Mouse (Mus musculus) c-Kit-positive CD71-positive TER-119-negative erythroid progenitor cells, embryonic 14.5 days (primary cell): ENCODE results near the gene Iqcf6.
A peak's percentile ranks its signal among the peaks of the same experiment; 100 is the strongest.
"Not testable (repeated sequence)": the region's sequence is repeated elsewhere in the genome, so short reads cannot be mapped to it uniquely, and the experiment has no call there.

ENCODE experiments used
- DNase-seq: peaks from one replicate; pipeline ENCODE4 v3.0.0-alpha.2; 2013; ENCODE audit warnings: low read depth

The Iqcf6 gene

DNA sequence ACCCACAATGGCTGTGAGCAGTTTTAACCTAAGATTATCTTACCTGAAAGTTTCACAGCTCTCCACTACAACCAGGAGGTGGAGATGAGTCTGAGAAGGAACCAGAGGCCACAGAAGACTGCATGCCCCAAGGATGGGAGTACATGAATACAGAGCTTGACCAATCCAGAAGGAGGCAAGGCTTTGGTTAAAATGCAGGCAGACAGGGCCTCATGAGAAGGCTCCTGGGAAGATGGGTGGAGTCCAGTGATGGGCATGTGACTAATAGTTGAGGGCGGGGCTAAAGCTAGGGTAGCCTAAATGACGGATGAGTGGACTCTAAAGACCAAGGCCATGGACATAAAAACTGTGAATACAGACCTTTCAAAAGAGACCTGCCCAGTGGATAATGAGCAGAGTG, at the start of gene Iqcf6:
Iqcf6 (plus strand) TSS at position 301 of the 400 bp plus-strand sequence.
- DNase-seq: no peak

- DNase-seq: no peak
Observed at GRCm38 (mm10) chr9:106580016-106580415, 46.4 kb upstream of the Iqcf6 start.

DNA sequence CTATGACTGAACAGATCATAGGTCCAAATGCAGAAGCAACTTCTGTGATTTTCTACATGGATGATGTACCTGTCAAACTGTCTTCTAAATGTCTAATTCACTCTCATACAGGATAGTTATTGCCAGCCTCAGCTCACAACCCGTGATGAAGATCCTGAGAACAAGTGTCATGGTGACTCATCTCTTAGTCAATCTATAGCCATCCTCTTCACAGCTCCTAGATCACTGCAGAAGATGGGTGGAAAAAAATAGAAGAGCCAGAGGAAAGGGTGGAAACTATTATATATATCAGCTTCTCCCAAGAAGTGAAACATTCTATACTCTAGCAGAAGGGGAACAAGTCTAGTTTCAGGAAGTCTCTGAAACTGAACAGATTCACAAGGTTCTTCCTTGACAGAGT, 43.8 kb upstream of the Iqcf6 start:
- no peak for DNase-seq

DNA sequence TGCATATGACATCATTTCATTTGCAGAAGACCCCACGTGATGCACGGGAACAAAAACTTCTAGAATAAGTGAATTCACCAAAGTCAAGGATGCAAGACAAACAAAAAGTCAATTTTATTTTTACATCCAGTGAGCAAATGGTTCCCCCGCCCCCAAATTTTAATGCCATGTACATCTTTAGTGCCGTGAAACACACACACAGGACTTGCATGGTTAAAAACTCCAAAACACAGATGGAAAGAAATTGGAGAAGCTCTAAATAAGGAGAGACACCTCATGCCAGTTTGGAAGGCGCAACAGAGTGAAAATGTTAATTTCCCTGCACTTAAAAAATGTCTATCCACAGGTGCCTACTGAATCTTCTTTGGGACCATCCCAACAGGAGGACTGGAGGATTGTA, 34.2 kb upstream of the Iqcf6 start:
- DNase-seq: no peak

- DNase-seq: not testable (repeated sequence)
Observed at GRCm38 (mm10) chr9:106595402-106595801, 31.0 kb upstream of the Iqcf6 start.

- DNase-seq: no peak
Observed at GRCm38 (mm10) chr9:106595836-106596235, 30.5 kb upstream of the Iqcf6 start.

- no peak for DNase-seq
Observed at GRCm38 (mm10) chr9:106598466-106598865, 27.9 kb upstream of the Iqcf6 start.

GRCm38 (mm10) chr9:106600546-106600945, 25.8 kb upstream of the Iqcf6 start:
- DNase-seq: peak; percentile 23

- DNase-seq: no peak
Observed at GRCm38 (mm10) chr9:106610727-106611126, 15.7 kb upstream of the Iqcf6 start.

DNA sequence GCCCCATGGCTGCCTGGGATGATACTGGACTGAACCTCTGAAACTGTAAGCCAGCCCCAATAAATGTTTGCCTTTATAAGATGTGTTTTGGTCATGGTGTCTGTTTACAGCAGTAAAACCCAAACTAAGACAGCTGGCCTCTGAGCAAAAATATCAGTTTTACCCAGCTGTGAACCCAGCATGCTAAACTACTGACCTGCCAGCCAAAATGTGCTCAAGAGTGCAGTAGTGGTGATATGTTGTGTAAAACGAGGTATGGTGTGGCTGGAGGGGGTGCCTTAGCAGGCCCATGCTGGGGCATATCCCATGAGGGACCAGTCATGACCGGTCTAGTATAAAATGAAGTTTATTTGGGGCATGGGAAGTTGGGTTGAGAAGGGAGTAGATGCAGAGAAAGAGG, 12.4 kb upstream of the Iqcf6 start:
- no peak for DNase-seq

DNA sequence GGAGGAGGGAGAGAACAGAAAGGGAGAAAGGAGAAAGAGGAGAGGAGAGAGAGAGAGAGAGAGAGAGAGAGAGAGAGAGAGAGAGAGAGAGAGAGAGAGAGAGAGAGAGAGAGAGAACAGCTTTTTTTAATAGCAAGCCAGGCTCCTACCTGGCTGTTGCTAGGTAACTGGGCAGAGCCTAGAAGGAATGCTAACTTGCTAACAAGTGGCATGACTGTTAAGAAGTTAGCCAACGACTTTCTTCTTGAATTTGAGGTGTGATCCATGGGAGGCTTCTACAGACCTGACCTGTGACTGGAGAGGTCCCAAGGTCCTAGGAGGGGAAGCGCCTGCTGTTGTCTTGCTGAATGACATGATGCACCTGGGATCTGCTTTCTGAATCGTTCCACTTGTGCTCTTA, 11.8 kb upstream of the Iqcf6 start:
- DNase-seq: no peak

DNA sequence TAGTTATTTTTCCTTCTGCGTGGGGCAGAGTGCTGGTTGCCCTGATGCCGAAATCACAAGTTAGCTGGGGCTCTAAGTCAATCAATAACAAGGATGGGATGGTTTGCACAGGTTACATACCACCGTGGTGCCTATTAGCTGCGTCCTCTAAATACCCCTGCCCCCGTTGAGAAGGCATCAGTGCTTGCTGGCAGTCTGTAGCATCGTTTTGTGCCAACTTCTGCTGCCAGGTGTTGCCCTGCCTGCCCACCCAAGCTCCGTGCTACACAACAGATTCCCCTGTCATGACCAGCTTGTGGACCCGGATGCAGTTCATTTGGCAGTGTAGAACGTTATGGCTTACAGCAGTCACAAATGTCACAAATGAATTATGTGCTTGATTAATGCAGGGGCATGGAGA, 10.1 kb upstream of the Iqcf6 start:
- no peak for DNase-seq

DNA sequence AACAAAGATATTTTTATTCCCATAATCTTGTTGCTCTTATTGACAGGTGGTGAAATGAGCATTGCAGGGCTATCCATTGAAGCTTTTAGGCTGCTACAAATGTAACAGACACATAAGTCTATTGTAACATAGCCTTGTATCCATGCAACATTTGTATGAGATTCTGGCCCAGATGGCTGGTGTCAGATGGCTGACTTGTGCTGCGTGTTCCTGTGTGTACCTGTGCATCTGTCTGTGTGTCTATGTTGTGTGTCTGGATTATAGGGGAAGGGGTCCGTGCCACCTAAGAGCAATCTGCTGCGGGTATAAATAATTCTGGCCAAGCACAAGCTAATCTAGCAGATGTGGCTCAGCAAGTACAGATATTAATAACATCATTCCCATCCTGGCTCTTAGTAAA, 8.9 kb upstream of the Iqcf6 start:
- DNase-seq: no peak

DNA sequence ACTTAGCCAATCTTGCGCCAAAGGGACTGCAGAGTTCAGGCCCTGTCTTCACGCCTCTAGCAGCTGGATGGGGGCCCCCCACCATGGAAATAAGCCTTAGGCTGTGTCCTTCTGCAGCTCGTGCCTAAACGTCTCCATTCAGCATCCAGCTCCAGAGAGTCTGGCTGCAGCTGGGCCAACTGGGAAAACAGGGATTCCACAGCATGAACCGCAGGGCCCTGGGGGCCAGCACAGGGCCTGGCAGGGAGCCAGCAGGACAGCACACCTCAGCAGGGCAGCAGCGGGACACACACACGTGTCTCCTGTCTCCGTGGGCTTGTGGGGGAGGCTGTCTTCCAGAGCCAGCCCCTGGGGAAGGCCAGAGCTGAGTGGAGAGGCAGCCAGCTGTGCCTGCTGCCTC, 1.4 kb downstream of the Iqcf6 start:
- DNase-seq: not testable (repeated sequence)

DNA sequence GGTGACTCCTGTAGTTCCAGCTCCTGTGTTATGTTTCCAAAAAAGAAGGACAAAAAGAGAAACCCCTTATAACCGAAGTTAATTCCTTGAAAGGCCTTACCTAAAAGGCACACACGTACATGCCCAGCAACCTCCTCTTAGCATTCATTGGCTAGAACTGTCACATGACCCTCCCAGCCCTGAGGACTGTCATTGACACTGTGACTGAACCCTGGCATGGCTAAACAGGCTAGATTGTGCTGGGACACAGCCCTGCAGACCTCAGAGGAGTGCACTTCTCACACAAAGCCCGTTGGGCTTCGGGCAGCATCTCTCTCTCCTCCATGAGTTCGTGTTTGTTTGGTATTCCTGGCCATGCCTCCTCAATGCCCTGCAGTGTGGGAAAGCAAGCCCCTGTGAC, 5.8 kb downstream of the Iqcf6 start:
- no peak for DNase-seq

- DNase-seq: no peak
Observed at GRCm38 (mm10) chr9:106638154-106638553, 11.8 kb downstream of the Iqcf6 start.

DNA sequence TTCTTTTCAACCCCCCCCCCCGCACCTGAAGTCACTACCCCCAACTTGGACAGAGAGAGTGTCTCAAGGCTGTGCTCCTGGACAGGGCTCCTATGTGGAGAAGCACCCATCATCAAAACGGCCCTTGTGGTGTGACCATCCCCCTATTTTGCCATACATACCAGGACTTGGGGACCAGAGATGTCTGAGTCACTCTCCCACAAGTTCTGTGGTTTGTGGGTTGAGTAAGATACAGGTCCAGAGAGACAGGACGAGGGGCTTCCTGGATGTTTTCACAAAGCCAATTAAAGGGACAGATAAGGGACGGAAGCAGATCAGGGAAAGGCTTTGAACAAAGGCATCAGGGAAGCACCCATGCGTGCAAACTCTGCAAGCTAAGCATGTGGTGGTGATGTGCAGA, 15.0 kb downstream of the Iqcf6 start:
- DNase-seq: no peak

DNA sequence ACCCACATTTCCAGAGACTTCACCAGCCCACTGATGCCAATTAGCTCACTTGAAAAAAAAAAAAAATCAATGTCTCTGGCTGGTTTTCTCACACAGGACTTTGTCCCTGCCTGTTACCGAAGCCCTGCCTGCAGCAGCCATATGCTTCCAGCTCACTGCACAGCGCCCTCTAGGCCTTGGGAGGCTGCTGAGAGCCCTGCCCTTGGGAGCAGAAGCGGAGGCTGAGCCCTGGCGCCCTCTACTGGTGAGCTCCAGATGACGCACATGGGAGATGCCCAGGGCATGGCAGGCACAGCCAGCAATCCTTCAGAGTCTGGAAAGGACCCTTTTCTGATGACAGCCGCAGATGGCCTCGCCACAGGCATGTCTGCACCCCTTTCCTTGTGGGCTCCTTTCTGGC, 16.7 kb downstream of the Iqcf6 start:
- peak; percentile 72 for DNase-seq

- DNase-seq: peak; percentile 9
Observed at GRCm38 (mm10) chr9:106643787-106644186, 17.4 kb downstream of the Iqcf6 start.

DNA sequence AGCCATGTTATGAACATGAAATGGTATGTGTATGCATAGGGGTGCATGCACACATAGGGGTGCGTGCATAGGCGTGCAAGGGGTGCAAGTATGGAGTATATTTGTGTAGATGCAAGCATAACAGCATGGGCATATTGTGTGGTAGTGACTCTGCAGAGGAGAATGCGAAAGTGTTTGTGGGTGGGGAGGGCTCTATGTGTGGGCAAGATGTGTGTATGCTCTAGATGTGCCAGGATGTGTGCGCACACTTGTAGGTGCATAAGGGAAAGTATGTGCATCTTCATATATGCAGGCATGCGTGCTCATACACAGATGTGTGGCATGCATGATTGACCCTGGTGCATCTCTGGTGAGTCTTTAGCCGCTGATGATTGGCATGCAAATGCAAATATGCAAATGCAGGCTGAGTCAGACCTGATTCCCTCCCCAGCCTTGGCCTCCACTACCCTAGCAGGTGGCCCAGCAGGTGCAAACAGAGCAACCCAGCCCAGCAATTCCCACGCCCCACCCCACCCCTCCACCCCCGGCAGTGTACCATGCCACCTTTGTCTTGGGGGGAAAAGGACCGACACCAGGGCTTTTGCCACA, 19.4 kb downstream of the Iqcf6 start:
- DNase-seq: no peak

DNA sequence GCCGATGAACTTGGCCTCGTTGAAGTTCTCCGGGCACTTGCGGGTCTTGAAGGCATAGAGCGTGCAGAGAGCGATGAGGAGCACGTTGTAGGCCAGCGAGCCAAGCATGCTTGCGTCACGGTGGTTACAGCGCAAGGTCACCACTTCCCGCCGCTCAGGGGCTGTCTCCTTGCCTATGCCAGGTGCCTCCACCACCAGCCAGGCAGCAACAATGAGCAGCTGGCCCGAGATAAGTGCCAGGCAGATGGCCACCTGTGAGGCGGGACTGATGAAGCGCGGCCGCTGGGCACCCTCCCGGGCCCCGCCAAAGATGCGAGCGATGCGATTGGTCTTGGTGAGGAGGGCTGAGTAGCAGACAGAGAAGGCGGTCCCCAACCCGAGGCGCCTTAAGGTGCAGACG, 20.8 kb downstream of the Iqcf6 start:
- no peak for DNase-seq

GRCm38 (mm10) chr9:106652720-106653119, 26.3 kb downstream of the Iqcf6 start:
- no peak for DNase-seq

- DNase-seq: peak; percentile 35
Observed at GRCm38 (mm10) chr9:106655884-106656720, 29.7 kb downstream of the Iqcf6 start, which contains the start of gene Grm2. Gene Grm2 (minus strand): TSS chr9:106656082.

DNA sequence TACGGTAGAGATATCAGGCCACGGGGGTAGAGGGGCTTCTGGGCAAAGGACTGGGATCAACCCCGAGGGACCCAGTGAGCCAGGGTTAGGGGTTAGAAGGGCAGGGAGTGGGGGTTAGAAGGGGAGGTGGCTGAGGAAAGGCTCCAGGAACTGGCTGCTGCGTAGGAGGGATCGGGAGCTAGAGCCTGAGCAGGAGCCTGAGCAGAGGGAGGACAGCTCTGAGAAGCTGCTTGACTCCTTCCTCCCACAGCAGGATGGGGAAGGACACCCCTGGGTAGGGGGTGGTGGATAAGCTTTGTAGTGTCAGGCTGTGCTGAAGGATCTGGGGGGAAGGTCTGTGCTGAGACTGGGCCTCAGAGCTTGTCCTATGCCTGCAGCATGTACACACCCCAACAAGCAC, 30.4 kb downstream of the Iqcf6 start:
- DNase-seq: no peak
